Mouse (Mus musculus) heart, embryonic 10.5 days (tissue): ENCODE data around the gene Ak2. TPM values are rescaled to one million over a fixed set of nuclear protein-coding genes. Genes with fewer than 3 reads are reported as not detected.

Experiments
- DNase-seq: peaks from one replicate; pipeline ENCODE4 v3.0.0-alpha.2; 2017; ENCODE audit warnings: low spot score
- H3K27ac ChIP-seq: fragments of 300-500 bp; sonication (generic); 2 replicates; pipeline ENCODE4 v1.5.1; 2016; ENCODE audit warnings: mild to moderate bottlenecking
- H3K27me3 ChIP-seq: fragments of 300-500 bp; sonication (generic); 2 replicates; pipeline ENCODE4 v1.6.1; 2016; ENCODE audit warnings: mild to moderate bottlenecking; ENCODE audit not compliant: poor library complexity, insufficient read depth, severe bottlenecking
- H3K36me3 ChIP-seq: fragments of 300-500 bp; sonication (generic); 2 replicates; pipeline ENCODE4 v1.6.1; 2016; ENCODE audit warnings: mild to moderate bottlenecking, moderate library complexity
- H3K4me1 ChIP-seq: fragments of 300-500 bp; sonication (generic); 2 replicates; pipeline ENCODE4 v1.6.1; 2016; ENCODE audit warnings: mild to moderate bottlenecking
- H3K4me3 ChIP-seq: fragments of 300-500 bp; sonication (generic); 2 replicates; pipeline ENCODE4 v1.5.1; 2016; ENCODE audit warnings: mild to moderate bottlenecking, moderate library complexity
- H3K9me3 ChIP-seq: fragments of 300-500 bp; sonication (generic); 2 replicates; pipeline ENCODE4 v1.6.1; 2016; ENCODE audit warnings: mild to moderate bottlenecking, moderate library complexity
- WGBS: fragments of 180-500 bp; shearing (Covaris S2); methylation state at CpG from one replicate; pipeline ENCODE4 v1.1.7; 2016; 5-methylcytosine and 5-hydroxymethylcytosine counted together
- polyA plus RNA-seq: library from polyadenylated mRNA; unstranded; fragments of >200 nt; fragmentation: Nextera tagmentation; extraction: Ambion mirVana; gene quantifications from 2 replicates; pipeline ENCODE4 v1.2.1, GENCODE M21; 2016

The Ak2 gene
- polyA plus RNA-seq, 1 experiment from 2014 or later: 215 TPM

- Histone ChIP-seq H3K27ac (no peak overlapping the region), H3K4me3 (no peak overlapping the region), H3K36me3 (no peaks in the 10 kb centered on the region), H3K27me3 (peaks cover 12% of the 10 kb centered on the region; the same call in 1 of the 2 replicates), H3K4me1 (peaks cover 21% of the 10 kb centered on the region), H3K9me3 (no peaks in the 10 kb centered on the region)
- WGBS: 83% methylated on average over 3 of the region's 3 CpGs
- DNase-seq: no peak
These were observed 29.7 kb downstream of the Ak2 start for GRCm38 (mm10) chr4:129021426-129021825.

- no peak for DNase-seq
- 70% methylated on average over 4 of the region's 4 CpGs for WGBS
- no peaks in the 10 kb centered on the region for H3K36me3 ChIP-seq
These were observed 30.1 kb downstream of the Ak2 start for GRCm38 (mm10) chr4:129021886-129022285.

GRCm38 (mm10) chr4:129023884-129024283 lies 32.1 kb downstream of the Ak2 start:
- H3K27me3 ChIP-seq: peaks cover 12% of the 10 kb centered on the region; the same call in 1 of the 2 replicates
- H3K4me1 ChIP-seq: peaks cover 14% of the 10 kb centered on the region
- 75% methylated on average over 6 of the region's 6 CpGs for WGBS
- DNase-seq: no peak
- no peaks in the 10 kb centered on the region for H3K9me3 ChIP-seq
- H3K4me3 ChIP-seq: no peak overlapping the region
- no peaks in the 10 kb centered on the region for H3K36me3 ChIP-seq
- no peak overlapping the region for H3K27ac ChIP-seq

More at GRCm38 (mm10) chr4:129021886-129022285, 30.1 kb downstream of the Ak2 start:
- H3K27ac ChIP-seq: no peak overlapping the region
- H3K4me1 ChIP-seq: peaks cover 19% of the 10 kb centered on the region
- H3K27me3 ChIP-seq: peaks cover 12% of the 10 kb centered on the region; the same call in 1 of the 2 replicates
- H3K4me3 ChIP-seq: no peak overlapping the region
- H3K9me3 ChIP-seq: no peaks in the 10 kb centered on the region

GRCm38 (mm10) chr4:129024775-129025174 lies 33.0 kb downstream of the Ak2 start:
- DNase-seq: no peak
- peaks cover 14% of the 10 kb centered on the region for H3K4me1 ChIP-seq
- no peaks in the 10 kb centered on the region for H3K9me3 ChIP-seq
- H3K36me3 ChIP-seq: no peaks in the 10 kb centered on the region
- H3K27ac ChIP-seq: peak overlapping the region; percentile 11; the same call in 1 of the 2 replicates
- 39% methylated on average over 6 of the region's 6 CpGs for WGBS
- peaks cover 10% of the 10 kb centered on the region; the same call in 1 of the 2 replicates for H3K27me3 ChIP-seq
- H3K4me3 ChIP-seq: no peak overlapping the region

GRCm38 (mm10) chr4:129025707-129026106 lies 33.9 kb downstream of the Ak2 start:
- WGBS: 94% methylated on average over 3 of the region's 3 CpGs
- Histone ChIP-seq H3K9me3 (no peaks in the 10 kb centered on the region), H3K4me3 (no peak overlapping the region), H3K27ac (no peak overlapping the region), H3K4me1 (peaks cover 7% of the 10 kb centered on the region), H3K36me3 (no peaks in the 10 kb centered on the region), H3K27me3 (0 out of 2 replicates have a peak, but pooled peaks cover under 1% of the 10 kb centered on the region)
- DNase-seq: no peak

GRCm38 (mm10) chr4:129030746-129031145 lies 39.0 kb downstream of the Ak2 start:
- Histone ChIP-seq H3K4me3 (no peak overlapping the region), H3K27ac (no peak overlapping the region), H3K9me3 (no peaks in the 10 kb centered on the region), H3K36me3 (no peaks in the 10 kb centered on the region), H3K27me3 (0 out of 2 replicates have a peak, but pooled peaks cover 3% of the 10 kb centered on the region), H3K4me1 (peaks cover 26% of the 10 kb centered on the region)
- 86% methylated on average over 4 of the region's 4 CpGs for WGBS
- DNase-seq: no peak

GRCm38 (mm10) chr4:129031408-129031965 lies 39.7 kb downstream of the Ak2 start:
- Histone ChIP-seq H3K27me3 (0 out of 2 replicates have a peak, but pooled peaks cover 6% of the 10 kb centered on the region), H3K9me3 (no peaks in the 10 kb centered on the region)

GRCm38 (mm10) chr4:129032133-129032962 lies 40.6 kb downstream of the Ak2 start:
- Histone ChIP-seq H3K9me3 (no peaks in the 10 kb centered on the region), H3K4me3 (0 out of 2 replicates have a peak overlapping the region, but pooled peaks have one; percentile 46), H3K27me3 (0 out of 2 replicates have a peak, but pooled peaks cover 6% of the 10 kb centered on the region), H3K27ac (peak overlapping the region; percentile 65), H3K36me3 (no peaks in the 10 kb centered on the region), H3K4me1 (peaks cover 31% of the 10 kb centered on the region)
- DNase-seq: no peak
- 63% methylated on average over 11 of the region's 11 CpGs for WGBS

More at GRCm38 (mm10) chr4:129031408-129031965, 39.7 kb downstream of the Ak2 start:
- no peak overlapping the region for H3K27ac ChIP-seq
- 81% methylated on average over 8 of the region's 8 CpGs for WGBS
- no peak overlapping the region for H3K4me3 ChIP-seq
- H3K36me3 ChIP-seq: no peaks in the 10 kb centered on the region
- peaks cover 31% of the 10 kb centered on the region for H3K4me1 ChIP-seq
- no peak for DNase-seq

GRCm38 (mm10) chr4:129032963-129033951 lies 41.5 kb downstream of the Ak2 start:
- WGBS: 9% methylated on average over 17 of the region's 17 CpGs
- H3K36me3 ChIP-seq: no peaks in the 10 kb centered on the region
- H3K27me3 ChIP-seq: 0 out of 2 replicates have a peak, but pooled peaks cover 6% of the 10 kb centered on the region
- peak overlapping the region; percentile 65 for H3K27ac ChIP-seq
- H3K4me3 ChIP-seq: peak overlapping the region; percentile 46
- H3K9me3 ChIP-seq: no peaks in the 10 kb centered on the region
- peaks cover 31% of the 10 kb centered on the region for H3K4me1 ChIP-seq
- peak; percentile 89 for DNase-seq

GRCm38 (mm10) chr4:129034224-129034623 lies 42.5 kb downstream of the Ak2 start:
- Histone ChIP-seq H3K36me3 (no peaks in the 10 kb centered on the region), H3K9me3 (no peaks in the 10 kb centered on the region), H3K27ac (no peak overlapping the region), H3K4me3 (no peak overlapping the region), H3K4me1 (peaks cover 33% of the 10 kb centered on the region), H3K27me3 (0 out of 2 replicates have a peak, but pooled peaks cover 6% of the 10 kb centered on the region)
- DNase-seq: no peak
- 91% methylated on average over 3 of the region's 3 CpGs for WGBS

GRCm38 (mm10) chr4:129034706-129035660 lies 43.2 kb downstream of the Ak2 start:
- WGBS: 48% methylated on average over 13 of the region's 13 CpGs
- peaks cover 33% of the 10 kb centered on the region for H3K4me1 ChIP-seq
- H3K36me3 ChIP-seq: no peaks in the 10 kb centered on the region
- H3K9me3 ChIP-seq: no peaks in the 10 kb centered on the region
- peak overlapping the region; percentile 2; the same call in 1 of the 2 replicates for H3K27ac ChIP-seq
- DNase-seq: no peak
- 0 out of 2 replicates have a peak, but pooled peaks cover 6% of the 10 kb centered on the region for H3K27me3 ChIP-seq
- H3K4me3 ChIP-seq: no peak overlapping the region
